Mouse (Mus musculus) liver, postnatal 0 days (tissue): ENCODE results near the gene Psmg3.

Experiments used
- CTCF ChIP-seq: sonication (generic); IDR thresholded peaks from 2 replicates; pipeline ENCODE4 v1.5.1; 2016; ENCODE audit warnings: antibody characterized with exemption, low read depth
- EP300 ChIP-seq: IDR thresholded peaks from 2 replicates; pipeline ENCODE4 v1.6.1; 2016; ENCODE audit warnings: antibody characterized with exemption, low read depth, mild to moderate bottlenecking

- TF ChIP-seq CTCF (peak; percentile 51), EP300 (no peak)
Observed at GRCm38 (mm10) chr5:139789466-139789865, 37.2 kb downstream of the Psmg3 start.
